Mouse (Mus musculus) spleen, postnatal 4 days (tissue): ENCODE results near the gene Col6a1.
A peak's percentile ranks its signal among the peaks of the same experiment; 100 is the strongest.

Source experiments
- DNase-seq, 2 experiments: peaks; one replicate each; pipeline ENCODE4 v3.0.0; 2022; ENCODE audit warnings: low spot score in 2 of 2

Gene Col6a1

DNA sequence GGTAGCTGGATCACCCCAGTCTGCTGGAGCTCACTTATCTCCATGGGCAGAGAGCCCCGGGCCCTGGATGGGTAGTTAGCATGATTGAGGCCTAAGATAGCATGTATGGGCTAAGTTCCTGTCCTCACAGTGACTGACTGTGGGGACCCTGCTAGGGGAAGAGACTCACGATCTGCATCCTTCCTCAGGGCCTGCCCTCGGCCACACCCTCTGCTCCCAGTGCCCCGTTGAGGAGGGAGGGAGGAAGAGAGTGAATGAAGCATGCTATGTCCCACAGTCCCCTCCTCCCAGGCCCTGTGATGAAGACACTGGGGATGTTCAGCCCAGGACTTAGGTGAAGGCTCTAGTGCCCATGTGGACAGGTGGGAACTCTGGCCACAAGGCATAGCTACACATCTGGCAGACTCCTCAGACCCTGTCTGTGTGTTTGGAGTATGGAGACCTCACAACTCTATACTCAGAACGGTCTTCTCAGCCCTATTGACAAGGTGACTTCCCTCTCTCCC is 1.7 kb downstream of the Col6a1 start:
- no peak for DNase-seq

DNA sequence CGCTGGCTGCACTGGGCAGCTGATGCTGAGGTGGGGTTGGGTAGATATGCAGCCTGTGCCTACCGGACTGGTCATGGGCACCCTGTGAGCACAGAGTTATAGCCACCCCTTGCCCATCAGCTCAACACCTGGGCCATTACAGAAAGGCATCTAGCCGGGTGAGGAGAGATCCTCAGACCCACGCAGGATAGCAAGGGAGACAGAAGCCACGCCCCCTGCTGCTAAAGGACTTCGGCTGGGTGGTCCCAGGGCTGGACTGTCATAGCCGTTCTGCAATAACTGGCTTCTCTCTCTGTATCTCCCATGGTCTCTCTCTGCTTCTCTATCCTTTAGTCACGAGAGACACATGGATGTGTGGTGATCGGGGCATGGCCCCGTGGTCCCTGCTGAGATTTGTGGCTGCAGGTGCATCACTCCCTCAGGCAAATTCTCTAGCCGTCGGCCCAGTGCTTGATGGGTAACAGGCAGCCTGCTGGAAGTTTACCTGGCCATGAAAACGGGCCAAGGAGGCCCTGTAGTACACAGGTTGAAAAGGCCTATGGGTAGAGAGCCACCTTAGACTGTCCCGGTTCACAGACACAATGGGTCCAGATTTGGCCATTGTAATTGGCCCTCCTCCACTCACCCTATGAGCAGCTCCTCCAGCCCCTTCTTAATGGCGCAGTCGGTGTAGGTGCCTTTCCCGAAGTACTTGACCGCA is 3.1 kb downstream of the Col6a1 start:
- DNase-seq, result no peak

DNA sequence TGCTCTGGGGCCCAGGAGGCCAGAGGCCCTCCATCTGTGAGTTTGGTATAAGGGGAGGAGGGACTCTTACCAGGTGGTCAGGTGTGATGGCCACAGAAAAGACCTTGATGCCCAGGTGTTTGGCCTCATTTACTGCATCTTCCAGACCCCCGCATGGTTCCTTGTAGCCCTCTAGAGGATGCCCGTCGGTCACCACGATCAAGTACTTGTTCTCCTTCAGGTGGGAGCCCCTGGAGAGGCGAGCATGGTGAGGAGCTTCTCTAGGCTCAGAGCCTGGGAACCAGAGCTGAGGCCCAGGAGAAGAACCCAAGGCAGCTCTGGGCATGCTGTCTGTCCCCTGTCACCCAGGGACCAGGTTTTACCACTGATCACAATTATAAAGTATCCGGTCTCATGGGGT is 4.2 kb downstream of the Col6a1 start:
- DNase-seq, result peak in 1 of 2 experiments; percentile 48

GRCm38 (mm10) chr10:76721216-76721615 is 4.8 kb downstream of the Col6a1 start:
- DNase-seq, result no peak

DNA sequence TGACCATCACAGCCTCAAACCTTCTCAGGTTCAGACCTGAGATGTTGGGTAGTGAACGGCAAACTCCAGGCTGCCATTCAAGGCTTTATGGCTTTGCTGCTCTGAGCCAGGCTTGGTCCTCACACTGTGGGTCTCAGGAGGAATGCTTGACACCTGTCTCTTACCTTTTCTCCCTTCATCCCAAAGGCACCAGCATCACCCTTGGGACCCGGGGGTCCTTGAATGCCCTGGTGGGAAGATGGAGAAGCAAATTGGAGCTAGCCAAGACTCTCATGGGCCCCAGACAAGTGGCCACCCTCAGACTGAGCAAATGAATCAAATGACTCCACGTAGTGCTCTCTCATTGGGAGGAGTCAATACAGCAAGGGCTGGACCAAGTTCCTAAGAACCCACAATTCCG is 8.3 kb downstream of the Col6a1 start:
- DNase-seq, result no peak

DNA sequence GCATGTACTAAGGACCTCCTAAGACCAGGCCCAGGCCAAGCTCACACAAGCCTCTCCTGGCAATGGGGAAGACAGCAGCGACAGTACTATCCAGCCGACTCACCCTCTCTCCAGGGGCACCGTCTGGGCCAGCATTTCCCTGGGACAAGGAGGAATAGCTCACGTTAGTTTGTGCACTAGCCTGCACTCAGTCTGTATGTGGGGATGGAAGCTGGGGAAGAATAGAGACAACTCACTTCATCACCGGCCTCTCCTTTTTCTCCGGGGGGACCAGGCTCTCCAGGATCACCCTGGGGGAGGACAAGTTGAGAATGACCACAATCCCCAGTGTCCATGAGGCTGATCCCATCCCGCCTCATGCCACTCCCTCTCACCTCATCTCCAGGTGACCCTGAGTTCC is 8.9 kb downstream of the Col6a1 start:
- no peak for DNase-seq

GRCm38 (mm10) chr10:76714303-76714702 is 11.7 kb downstream of the Col6a1 start:
- DNase-seq, result no peak

DNA sequence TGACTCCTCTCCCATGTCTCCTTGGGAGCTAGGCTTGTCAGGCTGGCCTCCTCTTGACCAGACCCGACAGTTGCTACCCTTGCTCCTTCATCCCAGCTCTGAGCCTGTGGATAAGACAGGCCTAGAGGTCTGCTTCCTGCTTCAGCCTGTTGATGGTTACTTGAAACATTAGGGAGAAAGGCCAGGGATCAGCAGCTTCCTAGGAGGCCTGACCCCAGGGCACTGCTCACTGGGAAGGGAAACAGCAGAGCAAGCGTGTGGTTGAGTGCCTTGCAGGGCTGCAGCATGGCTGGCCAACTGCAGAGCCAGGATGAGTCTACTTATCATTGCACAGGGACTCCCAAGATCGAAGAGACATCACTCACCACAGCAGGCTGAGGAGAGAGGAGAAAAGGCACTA is 13.5 kb downstream of the Col6a1 start:
- no peak for DNase-seq

DNA sequence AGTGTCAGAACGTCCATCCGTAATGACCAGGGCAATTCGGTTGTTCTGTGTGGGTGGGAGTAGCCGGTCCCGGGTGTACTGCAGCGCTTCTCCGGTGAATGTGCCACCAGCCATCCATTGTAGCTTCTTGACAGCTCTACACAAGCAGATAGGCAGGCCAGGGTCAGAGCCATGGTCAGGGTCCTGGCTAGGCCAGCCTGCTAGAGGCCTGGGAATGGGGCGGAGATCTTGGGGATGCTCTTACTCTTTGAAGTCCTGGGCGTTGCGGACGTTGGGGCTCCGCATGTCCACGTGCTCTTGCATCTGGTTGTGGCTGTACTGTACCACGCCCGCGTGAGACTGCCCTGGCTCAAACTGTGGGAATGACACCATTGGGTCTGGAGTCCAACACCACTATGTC is 14.6 kb downstream of the Col6a1 start:
- DNase-seq, result no peak

- no peak for DNase-seq
Measured at GRCm38 (mm10) chr10:76708465-76708864, 17.5 kb downstream of the Col6a1 start.

GRCm38 (mm10) chr10:76707584-76707983 is 18.4 kb downstream of the Col6a1 start:
- no peak for DNase-seq

GRCm38 (mm10) chr10:76707001-76707400 is 19.0 kb downstream of the Col6a1 start:
- DNase-seq, result no peak

- no peak for DNase-seq
Measured at GRCm38 (mm10) chr10:76704358-76704757, 21.6 kb downstream of the Col6a1 start.

- no peak for DNase-seq
Measured at GRCm38 (mm10) chr10:76701446-76701845, 24.5 kb downstream of the Col6a1 start.

DNA sequence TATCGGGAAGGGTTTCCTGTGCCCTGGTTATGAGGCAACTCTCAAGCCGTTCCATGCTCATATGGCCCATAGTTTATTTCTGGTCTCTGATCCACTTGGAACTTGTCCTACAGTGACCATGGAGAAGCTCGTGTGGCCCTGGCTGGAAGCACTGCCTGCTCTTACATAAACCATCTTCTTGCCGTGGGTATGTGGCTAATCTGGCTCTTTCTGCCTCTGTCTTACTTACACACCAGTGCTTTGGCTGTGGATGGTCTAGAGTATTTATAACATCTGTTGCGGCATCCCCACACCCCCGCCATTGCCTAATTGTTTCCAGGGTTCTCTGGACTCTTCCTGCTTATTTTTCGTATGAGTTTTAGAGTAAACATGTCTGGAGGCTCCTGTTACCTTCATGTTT is 26.2 kb downstream of the Col6a1 start:
- DNase-seq, result no peak

DNA sequence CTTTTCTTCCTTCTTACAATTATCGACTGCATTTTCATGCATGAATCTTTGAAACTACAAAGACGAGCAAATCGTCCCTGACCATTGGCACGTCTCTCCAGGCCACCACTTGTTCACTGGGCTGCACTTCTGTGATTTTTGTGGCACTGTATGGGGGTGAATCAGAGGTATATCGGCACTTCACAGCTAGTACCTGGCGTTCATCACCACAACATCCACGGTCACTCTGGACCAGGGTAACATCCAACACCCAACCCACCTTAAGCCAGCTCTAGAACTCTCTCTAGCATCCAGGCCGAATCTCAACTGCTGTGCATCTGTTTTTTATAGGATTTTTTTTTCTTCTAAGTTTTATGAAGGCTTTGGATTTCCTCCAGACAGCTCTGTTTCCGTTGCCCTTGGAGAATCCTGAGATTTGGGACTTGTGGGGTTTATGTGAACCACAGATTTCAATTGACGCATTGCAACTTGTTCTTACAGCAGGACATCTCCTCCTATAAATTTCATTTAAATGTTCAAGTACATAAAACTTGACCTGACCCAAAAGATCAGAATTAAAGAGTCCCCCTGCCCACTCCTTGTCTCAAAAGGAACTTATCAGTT is 30.6 kb downstream of the Col6a1 start:
- no peak for DNase-seq

DNA sequence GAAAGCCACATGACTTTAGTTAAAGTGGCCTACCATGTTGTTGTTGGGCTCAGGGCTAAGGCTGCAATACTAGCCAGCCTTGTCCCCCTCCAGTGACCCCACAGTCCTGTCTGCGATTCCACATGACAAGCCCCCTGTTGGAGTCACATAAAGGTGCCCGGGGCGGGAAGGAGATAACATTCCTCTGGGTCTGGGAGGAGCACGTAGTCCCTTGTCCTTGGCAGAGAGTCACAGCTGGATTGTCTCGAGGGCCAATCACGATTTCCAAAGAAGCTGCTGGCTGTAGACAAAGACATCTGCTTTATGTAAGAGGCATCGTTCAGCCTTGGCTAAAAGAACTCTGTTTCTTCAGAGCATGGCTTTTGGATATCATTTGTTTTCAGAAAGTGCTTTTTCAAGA is 31.2 kb downstream of the Col6a1 start:
- no peak for DNase-seq

DNA sequence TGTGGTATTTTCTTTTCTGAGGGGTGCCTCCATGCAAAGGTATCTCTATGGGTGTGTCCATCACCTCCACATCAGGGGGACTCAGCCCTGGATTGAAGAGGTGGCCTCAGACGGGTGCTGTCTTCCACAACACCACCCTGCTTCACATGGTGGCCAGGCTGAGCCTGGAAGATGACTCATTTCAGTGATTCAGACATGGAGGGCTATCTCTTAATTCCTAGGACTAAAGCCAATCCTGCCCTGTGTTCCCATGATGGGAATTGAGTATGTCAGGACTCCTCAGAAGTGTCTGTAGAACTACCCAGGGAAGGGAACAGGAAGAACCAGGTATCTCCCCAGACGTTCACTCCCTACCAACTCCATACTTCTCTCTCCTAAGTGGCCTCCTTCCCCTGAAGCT is 32.5 kb downstream of the Col6a1 start:
- no peak for DNase-seq

DNA sequence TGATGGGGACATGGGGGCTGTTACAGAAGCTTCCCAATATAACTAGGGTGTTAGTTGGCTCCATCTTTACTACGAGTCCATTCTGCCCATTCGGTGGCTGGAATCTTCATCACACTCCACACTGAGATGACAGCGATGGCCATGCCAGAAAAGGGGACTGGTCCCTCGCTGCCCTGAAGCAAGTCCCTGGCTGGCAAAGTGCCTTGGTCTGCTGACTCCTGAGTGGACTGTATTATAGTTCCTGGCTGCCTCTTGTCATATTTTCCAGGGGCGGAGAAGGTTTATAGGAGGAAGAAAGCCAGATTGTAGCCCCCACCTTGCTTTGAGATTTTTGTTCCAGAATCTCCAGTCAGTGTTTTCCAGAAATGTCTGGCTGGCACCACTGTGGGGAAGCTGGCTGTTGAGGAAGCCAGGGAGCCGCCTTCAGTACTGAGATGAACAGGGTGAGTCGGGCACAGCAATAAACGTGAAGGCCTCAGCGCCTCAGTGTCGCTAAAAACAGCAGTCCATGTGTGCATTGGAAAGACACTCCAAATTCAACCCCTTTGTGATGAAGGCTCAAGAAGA is 40.4 kb downstream of the Col6a1 start:
- DNase-seq, result no peak

DNA sequence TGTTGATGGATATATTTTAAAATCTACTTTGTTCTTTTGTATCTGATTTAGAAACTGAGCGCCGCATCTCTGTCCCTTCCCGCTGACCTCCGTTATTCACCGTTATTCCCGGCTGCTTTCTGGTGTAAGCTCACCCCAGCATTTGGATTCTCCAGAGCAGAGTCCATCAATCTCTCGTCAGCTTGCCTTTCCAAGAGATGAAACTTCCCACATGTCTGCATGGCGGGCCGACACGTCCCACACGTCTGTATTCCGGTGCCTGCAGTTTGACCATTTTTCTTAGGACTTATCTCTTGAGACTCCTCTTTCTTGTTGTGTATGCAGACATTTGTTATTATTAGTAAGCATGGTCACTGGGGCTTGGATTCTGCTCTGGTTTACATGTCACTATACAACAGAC is 42.0 kb downstream of the Col6a1 start:
- no peak for DNase-seq

DNA sequence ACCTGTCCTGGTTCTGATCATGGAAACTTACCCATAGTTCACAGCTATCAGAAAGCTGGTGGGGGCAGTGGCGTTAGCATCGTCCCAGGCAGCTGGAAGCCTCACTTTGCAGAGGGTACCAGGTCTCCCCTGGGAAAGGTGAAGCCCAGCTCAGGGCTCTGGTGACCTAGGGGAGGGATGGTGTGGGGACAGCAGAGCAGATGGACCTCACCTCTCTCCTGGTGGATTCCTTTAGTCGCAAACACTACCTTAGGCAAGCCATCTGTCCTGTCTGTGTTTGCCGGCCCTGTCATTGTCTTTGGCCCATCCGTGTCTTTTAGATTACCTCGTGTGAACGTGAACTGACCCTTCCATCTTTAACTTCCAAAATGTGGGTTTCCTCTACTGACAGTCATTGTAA is 42.5 kb downstream of the Col6a1 start:
- DNase-seq, result no peak

DNA sequence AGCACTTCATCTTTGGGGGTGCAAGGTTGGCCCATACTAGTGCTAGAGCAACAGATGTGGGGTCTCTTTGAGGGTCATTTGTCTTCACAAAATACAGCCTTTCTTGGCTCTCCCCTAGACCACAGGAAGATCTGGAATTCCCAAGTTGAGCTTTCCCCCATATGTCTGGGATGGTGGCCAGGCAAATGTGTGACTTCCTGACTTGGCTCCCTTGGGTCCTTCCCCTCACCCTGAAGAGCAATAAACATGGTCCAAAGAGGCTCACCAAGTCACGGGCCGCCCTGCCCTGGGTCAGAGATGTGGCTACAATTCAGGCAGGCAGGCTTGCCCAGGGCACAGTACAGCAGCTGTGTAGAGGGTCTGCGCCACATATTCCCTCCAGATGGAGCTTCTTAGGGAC is 44.1 kb downstream of the Col6a1 start:
- no peak for DNase-seq
